Mouse (Mus musculus) intestine, embryonic 14.5 days (tissue): ENCODE measurements around the gene Ddah2. TPM values are rescaled to one million over a fixed set of nuclear protein-coding genes. Genes with fewer than 3 reads are reported as not detected.

ENCODE experiments used
- ATAC-seq: fragments of 200-750 bp; cut with Nextera tagmentation; replicated peaks from 2 replicates; pipeline ENCODE4 v1.8.0; 2017; ENCODE audit warnings: low read depth, moderate number of reproducible peaks, moderate TSS enrichment, moderate library complexity; ENCODE audit not compliant: low FRiP score, low TSS enrichment
- DNase-seq: peaks from one replicate; pipeline ENCODE4 v3.0.0-alpha.2; 2018; ENCODE audit warnings: low spot score
- H3K27ac ChIP-seq: fragments of 300-500 bp; sonication (generic); 2 replicates; pipeline ENCODE4 v1.5.1; 2014; ENCODE audit warnings: low read depth, mild to moderate bottlenecking, control low read depth
- H3K27me3 ChIP-seq: fragments of 300-500 bp; sonication (generic); replicated peaks from 2 replicates; pipeline ENCODE4 v1.6.1; 2014; ENCODE audit warnings: low read length, control low read depth; ENCODE audit not compliant: control insufficient read depth, insufficient read depth
- H3K36me3 ChIP-seq: fragments of 300-500 bp; sonication (generic); 2 replicates; pipeline ENCODE4 v1.6.1; 2014; ENCODE audit warnings: low read length, control low read depth; ENCODE audit not compliant: control insufficient read depth, insufficient read depth
- H3K4me1 ChIP-seq: fragments of 300-500 bp; sonication (generic); replicated peaks from 2 replicates; pipeline ENCODE4 v1.6.1; 2014; ENCODE audit warnings: low read length, control low read depth, mixed read lengths; ENCODE audit not compliant: control insufficient read depth, insufficient read depth
- H3K4me2 ChIP-seq: fragments of 300-500 bp; sonication (generic); 2 replicates; pipeline ENCODE4 v1.6.1; 2014; ENCODE audit warnings: low read length
- H3K4me3 ChIP-seq: fragments of 300-500 bp; sonication (generic); 2 replicates; pipeline ENCODE4 v1.5.1; 2014; ENCODE audit warnings: low read depth, low read length, control low read depth, mixed read lengths
- H3K9ac ChIP-seq: fragments of 300-500 bp; sonication (generic); 2 replicates; pipeline ENCODE4 v1.6.1; 2014; ENCODE audit warnings: mild to moderate bottlenecking, low read length
- H3K9me3 ChIP-seq: fragments of 300-500 bp; sonication (generic); 2 replicates; pipeline ENCODE4 v1.6.1; 2016; ENCODE audit warnings: low read length, control low read depth; ENCODE audit not compliant: control insufficient read depth
- WGBS: fragments of 180-500 bp; shearing (Covaris S2); extraction: QIAGEN DNeasy Blood & Tissue Kit; methylation state at CpG from one replicate; pipeline ENCODE4 v1.1.7; 2014; 5-methylcytosine and 5-hydroxymethylcytosine counted together
- polyA plus RNA-seq: library from polyadenylated mRNA; unstranded; fragments of >200 nt; fragmentation: Nextera tagmentation; extraction: Ambion mirVana; gene quantifications from 2 replicates; pipeline ENCODE4 v1.2.1, GENCODE M21; 2014

Gene Ddah2
- polyA plus RNA-seq, 1 experiment from 2014 or later, result 278 TPM

GRCm38 (mm10) chr17:35017706-35018030 lies 41.2 kb upstream of the Ddah2 start:
- Histone ChIP-seq H3K27me3 (no peaks in the 10 kb centered on the region), H3K4me3 (no peak overlapping the region), H3K4me2 (no peak overlapping the region), H3K27ac (no peak overlapping the region), H3K36me3 (peaks cover 44% of the 10 kb centered on the region), H3K9me3 (no peaks in the 10 kb centered on the region), H3K9ac (no peak overlapping the region), H3K4me1 (peaks cover 6% of the 10 kb centered on the region; the same call in 1 of the 2 replicates)
- 67% methylated on average over 14 of the region's 14 CpGs for WGBS
- DNase-seq (no peak), ATAC-seq (no peak)

- WGBS, result 70% methylated on average over 3 of the region's 3 CpGs
- Histone ChIP-seq H3K27ac (no peak overlapping the region), H3K4me3 (no peak overlapping the region), H3K4me1 (peaks cover 6% of the 10 kb centered on the region; the same call in 1 of the 2 replicates), H3K4me2 (no peak overlapping the region), H3K36me3 (peaks cover 39% of the 10 kb centered on the region), H3K27me3 (no peaks in the 10 kb centered on the region), H3K9ac (no peak overlapping the region), H3K9me3 (no peaks in the 10 kb centered on the region)
- DNase-seq (no peak), ATAC-seq (no peak)
These were observed 40.7 kb upstream of the Ddah2 start for GRCm38 (mm10) chr17:35018171-35018570.

DNA sequence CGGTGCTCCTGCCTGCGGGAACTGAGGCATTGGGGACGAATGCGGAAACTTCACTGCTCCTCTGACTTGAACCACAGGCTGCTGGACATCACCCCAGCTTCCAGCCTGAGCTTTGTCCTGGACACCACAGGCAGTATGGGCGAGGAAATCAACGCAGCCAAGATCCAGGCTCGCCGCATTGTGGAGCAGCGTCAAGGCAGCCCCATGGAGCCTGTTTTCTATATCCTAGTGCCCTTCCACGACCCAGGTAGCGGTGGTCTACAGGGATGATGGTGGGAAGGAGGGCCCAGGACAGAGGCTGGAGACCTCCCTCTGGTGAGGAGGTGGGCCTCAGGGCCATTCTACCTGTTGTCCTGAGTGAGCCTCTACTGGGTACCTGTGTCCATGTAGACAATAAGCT lies 38.9 kb upstream of the Ddah2 start:
- H3K9ac ChIP-seq, result no peak overlapping the region
- ATAC-seq, result no peak
- peaks cover 22% of the 10 kb centered on the region for H3K36me3 ChIP-seq
- 75% methylated on average over 11 of the region's 11 CpGs for WGBS
- peaks cover 10% of the 10 kb centered on the region; the same call in 1 of the 2 replicates for H3K4me1 ChIP-seq
- H3K9me3 ChIP-seq, result no peaks in the 10 kb centered on the region
- H3K4me2 ChIP-seq, result no peak overlapping the region
- H3K27ac ChIP-seq, result no peak overlapping the region
- no peak overlapping the region for H3K4me3 ChIP-seq
- H3K27me3 ChIP-seq, result no peaks in the 10 kb centered on the region
- DNase-seq, result no peak

- H3K9ac ChIP-seq, result no peak overlapping the region
- no peak overlapping the region for H3K4me2 ChIP-seq
- WGBS, result 85% methylated on average over 8 of the region's 8 CpGs
- ATAC-seq (no peak), DNase-seq (no peak)
- no peaks in the 10 kb centered on the region for H3K9me3 ChIP-seq
- H3K27ac ChIP-seq, result no peak overlapping the region
- no peaks in the 10 kb centered on the region for H3K27me3 ChIP-seq
- no peak overlapping the region for H3K4me3 ChIP-seq
- H3K4me1 ChIP-seq, result peaks cover 10% of the 10 kb centered on the region; the same call in 1 of the 2 replicates
- peaks cover 15% of the 10 kb centered on the region for H3K36me3 ChIP-seq
These were observed 38.3 kb upstream of the Ddah2 start for GRCm38 (mm10) chr17:35020551-35020950.

- H3K4me1 ChIP-seq, result peaks cover 10% of the 10 kb centered on the region; the same call in 1 of the 2 replicates
- 13% methylated on average over 17 of the region's 17 CpGs for WGBS
- H3K9me3 ChIP-seq, result no peaks in the 10 kb centered on the region
- 0 out of 2 replicates have a peak, but pooled peaks have one; percentile 13 for ATAC-seq
- no peaks in the 10 kb centered on the region for H3K27me3 ChIP-seq
- no peak overlapping the region for H3K9ac ChIP-seq
- no peak overlapping the region for H3K27ac ChIP-seq
- DNase-seq, result peak; percentile 97
- no peak overlapping the region for H3K4me3 ChIP-seq
- H3K4me2 ChIP-seq, result peak overlapping the region; percentile 15; the same call in 1 of the 2 replicates
- peaks cover 8% of the 10 kb centered on the region; the same call in 1 of the 2 replicates for H3K36me3 ChIP-seq
These were observed 37.5 kb upstream of the Ddah2 start for GRCm38 (mm10) chr17:35021163-35021808.

DNA sequence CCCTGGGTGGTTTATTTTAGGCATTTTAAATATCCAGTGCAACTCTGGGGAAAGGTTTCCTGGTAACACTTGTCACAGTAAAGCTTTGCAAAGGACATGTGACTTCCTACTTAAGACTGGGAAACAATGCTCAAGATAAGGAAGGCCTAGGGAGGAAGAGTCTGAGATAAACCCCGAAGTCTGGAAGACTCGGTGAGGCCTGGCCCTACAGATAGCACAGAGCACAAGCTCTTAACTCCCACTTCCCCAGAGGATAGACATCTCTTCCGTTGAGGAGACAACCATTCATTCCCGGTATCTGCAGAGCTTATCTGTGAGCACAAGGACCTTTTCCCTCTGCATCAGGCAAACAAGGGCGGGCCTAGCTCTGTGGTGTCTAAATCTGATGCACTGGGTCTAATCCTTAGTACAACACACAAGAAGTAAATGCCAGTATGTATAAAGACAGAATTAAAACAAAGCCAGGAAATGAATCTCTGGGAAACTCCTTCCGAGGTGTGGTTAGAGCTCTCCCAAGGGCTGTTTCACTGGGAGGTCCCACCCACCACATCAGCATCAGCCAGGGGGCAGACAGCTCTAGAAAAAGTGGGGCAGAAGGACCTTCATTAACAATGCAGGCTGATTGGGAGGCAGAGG lies 36.9 kb upstream of the Ddah2 start:
- ATAC-seq (no peak), DNase-seq (no peak)
- H3K4me1 ChIP-seq, result peaks cover 10% of the 10 kb centered on the region; the same call in 1 of the 2 replicates
- H3K27ac ChIP-seq, result peak overlapping the region; percentile 40; the same call in 1 of the 2 replicates
- no peaks in the 10 kb centered on the region for H3K27me3 ChIP-seq
- WGBS, result 37% methylated on average over 6 of the region's 6 CpGs
- 0 out of 2 replicates have a peak, but pooled peaks cover 2% of the 10 kb centered on the region for H3K36me3 ChIP-seq
- no peak overlapping the region for H3K4me3 ChIP-seq
- no peak overlapping the region for H3K4me2 ChIP-seq
- H3K9ac ChIP-seq, result no peak overlapping the region
- no peaks in the 10 kb centered on the region for H3K9me3 ChIP-seq

- Histone ChIP-seq H3K4me3 (no peak overlapping the region), H3K27ac (no peak overlapping the region; the same call in 1 of the 2 replicates), H3K27me3 (no peaks in the 10 kb centered on the region), H3K4me2 (no peak overlapping the region), H3K9ac (no peak overlapping the region), H3K4me1 (peaks cover 16% of the 10 kb centered on the region; the same call in 1 of the 2 replicates), H3K9me3 (no peaks in the 10 kb centered on the region), H3K36me3 (no peaks in the 10 kb centered on the region)
- 92% methylated on average over 8 of the region's 8 CpGs for WGBS
- DNase-seq, result no peak
- ATAC-seq, result no peak
These were observed 36.2 kb upstream of the Ddah2 start for GRCm38 (mm10) chr17:35022541-35023060.

DNA sequence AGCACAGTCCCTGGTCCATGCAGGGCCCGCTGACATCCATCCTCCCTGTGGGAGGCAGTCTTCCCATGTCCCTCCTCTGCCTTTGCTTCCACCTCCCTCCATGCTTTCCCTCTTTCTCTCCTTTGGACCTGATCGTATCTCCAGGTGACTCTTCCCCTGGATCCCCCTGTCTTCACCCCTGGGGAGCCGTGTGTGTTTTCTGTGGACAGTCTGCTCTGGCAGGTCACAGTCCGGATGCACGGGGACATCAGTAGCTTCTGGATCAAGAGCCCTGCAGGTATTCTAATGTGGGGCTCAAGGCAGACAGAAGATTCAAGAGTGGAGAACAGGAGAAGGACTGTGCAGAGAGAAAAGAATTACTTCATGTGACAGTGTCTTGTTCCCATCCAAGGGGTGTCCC lies 35.6 kb upstream of the Ddah2 start:
- H3K9ac ChIP-seq, result no peak overlapping the region
- WGBS, result 76% methylated on average over 5 of the region's 5 CpGs
- no peak for DNase-seq
- no peaks in the 10 kb centered on the region for H3K9me3 ChIP-seq
- no peak overlapping the region for H3K4me2 ChIP-seq
- H3K36me3 ChIP-seq, result no peaks in the 10 kb centered on the region
- H3K4me1 ChIP-seq, result peaks cover 20% of the 10 kb centered on the region; the same call in 1 of the 2 replicates
- no peak for ATAC-seq
- no peak overlapping the region for H3K27ac ChIP-seq
- H3K27me3 ChIP-seq, result no peaks in the 10 kb centered on the region
- H3K4me3 ChIP-seq, result no peak overlapping the region
